Mouse (Mus musculus): ENCODE measurements around the gene Psat1.

Psat1 gene

DNA sequence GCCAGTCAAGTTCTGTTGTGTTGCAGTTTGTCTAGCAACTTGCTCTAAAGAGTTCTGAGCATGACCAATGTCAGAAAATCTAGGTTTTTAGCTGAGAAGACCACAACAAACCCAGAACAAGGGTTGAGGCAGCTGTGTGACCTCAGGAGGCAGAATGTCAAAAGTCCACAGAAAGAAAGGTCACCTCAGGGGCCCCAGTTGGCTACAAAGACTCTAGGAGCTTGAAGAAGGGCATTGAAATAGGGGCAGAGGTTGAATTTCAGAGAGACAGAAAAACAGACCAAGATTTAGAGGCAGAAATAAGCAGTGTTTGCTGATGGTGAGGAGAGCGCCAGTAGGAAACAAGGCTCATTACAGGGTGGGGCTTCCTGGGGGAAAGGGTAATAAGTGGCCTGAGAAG lies 81.0 kb downstream of the Psat1 start:
- no peak for DNase-seq (ENCODE audit: low spot score in 2 of 2)

DNA sequence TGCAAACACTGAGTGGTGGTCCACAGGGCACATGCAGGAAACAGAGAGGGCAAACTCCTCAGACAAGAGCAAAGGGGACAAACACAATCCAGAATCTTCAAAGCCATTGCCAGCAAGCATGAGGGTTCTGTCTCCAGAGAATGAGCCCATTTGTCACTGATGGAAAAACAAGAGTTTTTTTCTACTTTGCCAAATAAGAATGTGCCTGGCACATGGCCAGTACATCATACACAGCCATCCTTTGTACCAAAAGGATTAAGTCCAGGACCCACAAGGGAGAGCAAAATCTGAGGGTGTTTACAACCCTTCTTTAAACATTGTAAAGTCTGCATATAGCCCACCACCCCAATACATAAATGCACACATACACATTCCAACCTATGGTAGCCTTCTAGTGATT lies 81.7 kb downstream of the Psat1 start:
- no peak for DNase-seq (ENCODE audit: low spot score in 2 of 2)

- no peak for DNase-seq (ENCODE audit: low spot score in 2 of 2)
Observed at GRCm38 (mm10) chr19:15864129-15864528, 83.0 kb downstream of the Psat1 start.

DNA sequence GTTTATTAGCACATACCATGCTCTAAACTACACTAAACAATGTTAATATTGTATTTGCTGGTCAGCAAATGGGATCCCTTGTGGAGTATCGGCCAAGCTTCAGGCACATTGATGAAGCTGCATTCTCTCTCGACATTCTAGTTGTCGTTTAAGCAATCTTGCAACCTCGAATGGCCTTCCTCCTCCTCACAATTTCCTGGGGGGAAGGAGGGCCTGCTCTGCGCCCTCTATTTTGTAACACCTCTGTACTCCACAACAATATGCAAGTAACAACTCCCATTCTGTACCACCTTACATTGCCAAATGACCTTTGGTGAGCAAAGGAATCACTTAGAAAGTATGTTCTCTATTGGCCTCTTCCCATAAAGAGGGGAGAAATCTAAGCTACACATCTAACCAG lies 91.8 kb downstream of the Psat1 start:
- DNase-seq (ENCODE audit: low spot score in 2 of 2), result no peak
